Mouse (Mus musculus) embryo, embryonic 9.5 days (tissue): ENCODE data around the gene Olfr829.
"Not testable (repeated sequence)": the region's sequence is repeated elsewhere in the genome, so short reads cannot be mapped to it uniquely, and the experiment has no call there.

ENCODE experiments used
- DNase-seq: peaks from one replicate; pipeline ENCODE4 v3.0.0-alpha.2; 2017; ENCODE audit errors: extremely low spot score

Olfr829 gene

DNA sequence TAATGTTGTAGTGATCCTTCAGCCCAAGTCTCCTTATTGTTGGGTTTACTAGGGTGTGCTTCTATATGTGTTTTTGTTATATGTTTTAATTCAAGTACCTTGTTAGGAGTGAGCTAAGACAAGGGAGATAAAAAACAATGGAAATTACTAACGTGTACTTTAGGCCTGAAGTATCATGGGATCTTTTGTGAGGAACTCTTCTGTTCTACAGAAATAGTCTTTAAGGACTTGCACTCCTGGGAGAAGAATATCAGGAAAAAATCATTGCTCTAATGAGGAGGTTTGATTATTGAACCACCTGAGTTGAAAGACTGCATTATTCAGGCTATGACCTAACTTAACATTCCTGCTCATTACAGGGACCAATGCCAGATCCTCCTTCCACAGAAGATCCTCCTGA lies at the start of gene Olfr829:
TSS of gene Olfr829 (plus strand) at position 301 of the 400 bp plus-strand sequence.
- DNase-seq = no peak

DNA sequence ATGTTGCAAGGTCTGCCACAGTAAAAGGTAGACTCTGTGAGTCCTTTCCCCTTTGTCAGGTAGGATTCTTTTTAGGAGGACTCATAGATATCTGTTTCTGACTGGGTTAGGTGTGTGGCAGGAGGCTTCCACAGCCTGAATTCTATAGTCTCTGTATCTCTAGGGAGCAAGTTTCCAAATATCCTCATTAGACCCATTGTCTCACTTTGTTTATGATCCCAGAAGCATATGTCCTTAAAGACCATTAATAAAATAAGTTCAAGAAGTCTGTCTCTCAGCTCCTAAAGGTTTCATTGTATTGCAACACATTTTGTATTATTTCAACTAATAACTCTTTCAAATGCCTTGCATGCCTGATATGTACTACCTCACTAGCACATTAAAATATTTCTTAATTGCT lies 35.3 kb upstream of the Olfr829 start, which contains the start of gene Olfr828:
TSS of gene Olfr828 (minus strand) at position 101 of the 400 bp plus-strand sequence.
- DNase-seq = no peak

GRCm38 (mm10) chr9:18874393-18874792 lies 19.7 kb downstream of the Olfr829 start, which contains the start of gene Olfr830:
Gene Olfr830, plus strand, starts transcription at chr9:18874693.
- no peak for DNase-seq

GRCm38 (mm10) chr9:18907699-18908098 lies 53.0 kb downstream of the Olfr829 start:
- DNase-seq = not testable (repeated sequence)
